Mouse (Mus musculus) left cerebral cortex, postnatal 4 days (tissue): Measurements from ENCODE around the gene Slc47a2. TPM values are rescaled to one million over a fixed set of nuclear protein-coding genes. Genes with fewer than 3 reads are reported as not detected.

Source experiments
- total RNA-seq, 2 experiments: library from RNA; stranded (reverse); gene quantifications; 2 replicates each; pipeline ENCODE4 v1.2.3; 2021

Gene Slc47a2
- total RNA-seq, 2 experiments from 2014 or later: 0.20 to 0.28 TPM

Other genes starting within 250 kb of the Slc47a2 start
- gene Tnfrsf13b, start 216.1 kb downstream of the Slc47a2 start, total RNA-seq: 1 to 10 TPM in 1 of 2 experiments, under 1 TPM in 1; 0.70 to 1.1 TPM
- gene Usp22, start 167.8 kb downstream of the Slc47a2 start, total RNA-seq: 100 to 1,000 TPM; 585 to 610 TPM
- gene Aldh3a1, start 135.3 kb downstream of the Slc47a2 start, total RNA-seq: 1 to 10 TPM in 1 of 2 experiments, under 1 TPM in 1; 0.94 to 1.1 TPM
- gene Aldh3a2, start 75.4 kb downstream of the Slc47a2 start, total RNA-seq: 10 to 100 TPM; 40.0 to 42.3 TPM
- 1 to 10 TPM; 1.5 to 2.1 TPM for gene Slc47a1, start 35.5 kb upstream of the Slc47a2 start, total RNA-seq
- 100 to 1,000 TPM in 1 of 2 experiments, 10 to 100 TPM in 1; 89.8 to 101 TPM for gene Rnf112, start 111.3 kb upstream of the Slc47a2 start, total RNA-seq
- 10 to 100 TPM; 10.2 to 12.2 TPM for gene Mfap4, start 142.6 kb upstream of the Slc47a2 start, total RNA-seq
- gene Mapk7, start 151.5 kb upstream of the Slc47a2 start, total RNA-seq: 10 to 100 TPM; 65.1 to 69.8 TPM
- 10 to 100 TPM; 33.2 to 34.7 TPM for gene B9d1, start 162.3 kb upstream of the Slc47a2 start, total RNA-seq
- 10 to 100 TPM; 99.3 to 99.6 TPM for gene Epn2, start 236.8 kb upstream of the Slc47a2 start, total RNA-seq